Mouse (Mus musculus) lung, adult 2 months (tissue): ENCODE results near the gene Slco3a1. TPM values are rescaled to one million over a fixed set of nuclear protein-coding genes. Genes with fewer than 3 reads are reported as not detected.

Source experiments
- DNase-seq: peaks from one replicate; pipeline ENCODE4 v3.0.0; 2022
- H3K4me1 ChIP-seq: fragments of 200-500 bp; 2 replicates; pipeline ENCODE4 v1.6.1; 2011; ENCODE audit warnings: low read length; ENCODE audit not compliant: control insufficient read depth, insufficient read depth
- H3K4me3 ChIP-seq: fragments of 200-500 bp; replicated peaks from 2 replicates; pipeline ENCODE3; 2011; ENCODE audit warnings: low read depth, mild to moderate bottlenecking, control low read depth, low read length; ENCODE audit errors: extremely low read depth
- CTCF ChIP-seq: fragments of 200-500 bp; IDR thresholded peaks from 2 replicates; pipeline ENCODE4 v1.5.1; 2011; ENCODE audit warnings: mild to moderate bottlenecking, low read length, control low read depth; ENCODE audit not compliant: insufficient read depth
- POLR2A ChIP-seq: fragments of 200-500 bp; IDR thresholded peaks from 2 replicates; pipeline ENCODE4 v1.6.1; 2011; ENCODE audit warnings: low read depth, mild to moderate bottlenecking, control low read depth, low read length, borderline replicate concordance; ENCODE audit errors: extremely low read depth
- WGBS: fragments of 180-500 bp; shearing (Covaris S2); methylation state at CpG from one replicate; pipeline ENCODE4 v1.1.7; 2018; 5-methylcytosine and 5-hydroxymethylcytosine counted together
- polyA plus RNA-seq: library from polyadenylated mRNA; depleted of rRNA; stranded (reverse); fragments of >200 nt; gene quantifications from 2 replicates; pipeline ENCODE4 v1.2.3, GENCODE M21; 2012

Slco3a1 gene
- polyA plus RNA-seq, 1 experiment: 156 TPM

GRCm38 (mm10) chr7:74451047-74451446, 103.5 kb downstream of the Slco3a1 start:
- no peak for DNase-seq
- no peak for TF ChIP-seq CTCF
- no peak for TF ChIP-seq POLR2A
- peaks cover 3% of the 10 kb centered on the region; the same call in 1 of the 2 replicates for H3K4me1 ChIP-seq
- WGBS: 31% methylated on average over 2 of the region's 2 CpGs
- no peak overlapping the region for H3K4me3 ChIP-seq

- TF ChIP-seq POLR2A (no peak), CTCF (no peak)
- H3K4me1 ChIP-seq: peaks cover 3% of the 10 kb centered on the region; the same call in 1 of the 2 replicates
- no peak overlapping the region for H3K4me3 ChIP-seq
- 100% methylated on average over 1 of the region's 1 CpGs for WGBS
- DNase-seq: no peak
Measured at GRCm38 (mm10) chr7:74449802-74450201, 104.8 kb downstream of the Slco3a1 start.

GRCm38 (mm10) chr7:74447781-74448180, 106.8 kb downstream of the Slco3a1 start:
- Histone ChIP-seq H3K4me3 (no peak overlapping the region), H3K4me1 (peaks cover 3% of the 10 kb centered on the region; the same call in 1 of the 2 replicates)
- 45% methylated on average over 2 of the region's 2 CpGs for WGBS
- TF ChIP-seq CTCF (no peak), POLR2A (no peak)
- no peak for DNase-seq

GRCm38 (mm10) chr7:74445148-74445547, 109.4 kb downstream of the Slco3a1 start:
- 80% methylated on average over 5 of the region's 5 CpGs for WGBS
- H3K4me3 ChIP-seq: no peak overlapping the region

GRCm38 (mm10) chr7:74442380-74442779, 112.2 kb downstream of the Slco3a1 start:
- TF ChIP-seq CTCF (no peak), POLR2A (no peak)
- Histone ChIP-seq H3K4me3 (no peak overlapping the region), H3K4me1 (peaks cover 3% of the 10 kb centered on the region)
- DNase-seq: no peak
- 26% methylated on average over 5 of the region's 5 CpGs for WGBS

More at GRCm38 (mm10) chr7:74445148-74445547, 109.4 kb downstream of the Slco3a1 start:
- DNase-seq: no peak
- peaks cover 3% of the 10 kb centered on the region for H3K4me1 ChIP-seq
- TF ChIP-seq POLR2A (no peak), CTCF (no peak)

GRCm38 (mm10) chr7:74437534-74437933, 117.0 kb downstream of the Slco3a1 start:
- H3K4me1 ChIP-seq: peaks cover 6% of the 10 kb centered on the region
- no peak for DNase-seq
- TF ChIP-seq POLR2A (no peak), CTCF (no peak)
- no peak overlapping the region for H3K4me3 ChIP-seq
- WGBS: 46% methylated on average over 1 of the region's 1 CpGs

GRCm38 (mm10) chr7:74436642-74437041, 117.9 kb downstream of the Slco3a1 start:
- TF ChIP-seq CTCF (no peak), POLR2A (no peak)
- WGBS: 75% methylated on average over 2 of the region's 2 CpGs
- Histone ChIP-seq H3K4me3 (no peak overlapping the region), H3K4me1 (peaks cover 6% of the 10 kb centered on the region)
- peak; percentile 27 for DNase-seq

- no peak for DNase-seq
Measured at GRCm38 (mm10) chr7:74432950-74433349, 121.6 kb downstream of the Slco3a1 start.

GRCm38 (mm10) chr7:74429252-74429651, 125.3 kb downstream of the Slco3a1 start:
- Histone ChIP-seq H3K4me1 (peaks cover 14% of the 10 kb centered on the region), H3K4me3 (no peak overlapping the region)
- DNase-seq: no peak
- 29% methylated on average over 3 of the region's 3 CpGs for WGBS
- TF ChIP-seq CTCF (no peak), POLR2A (no peak)

More at GRCm38 (mm10) chr7:74432950-74433349, 121.6 kb downstream of the Slco3a1 start:
- WGBS: 60% methylated on average over 2 of the region's 2 CpGs
- H3K4me3 ChIP-seq: no peak overlapping the region
- peaks cover 6% of the 10 kb centered on the region for H3K4me1 ChIP-seq
- no peak for TF ChIP-seq POLR2A
- no peak for TF ChIP-seq CTCF

- TF ChIP-seq CTCF: no peak
- no peak for TF ChIP-seq POLR2A
- H3K4me3 ChIP-seq: no peak overlapping the region
- H3K4me1 ChIP-seq: peaks cover 15% of the 10 kb centered on the region
- no peak for DNase-seq
- WGBS: 28% methylated on average over 1 of the region's 1 CpGs
Measured at GRCm38 (mm10) chr7:74427135-74427534, 127.4 kb downstream of the Slco3a1 start.

GRCm38 (mm10) chr7:74425941-74426340, 128.6 kb downstream of the Slco3a1 start:
- no peak overlapping the region for H3K4me3 ChIP-seq
- WGBS: 82% methylated on average over 1 of the region's 1 CpGs
- TF ChIP-seq POLR2A (no peak), CTCF (no peak)
- H3K4me1 ChIP-seq: peaks cover 19% of the 10 kb centered on the region
- DNase-seq: no peak
